Mouse (Mus musculus): Measurements from ENCODE around the gene Pde12.

GRCm38 (mm10) chr14:26668371-26669291, 1.1 kb downstream of the Pde12 start:
- TF ChIP-seq CTCF (IDR thresholded peaks at IDR 0.05; ENCODE audit: low read depth) (no peak), EP300 (IDR thresholded peaks at IDR 0.05; ENCODE audit: low read depth) (no peak)

All from heart, postnatal 0 days (tissue).